Mouse (Mus musculus) testis, postnatal 10 days (tissue): ENCODE results near the gene Jam2.

Source experiments
- DNase-seq: peaks from one replicate; pipeline ENCODE4 v3.0.0; 2021; ENCODE audit warnings: low spot score

Gene Jam2

GRCm38 (mm10) chr16:84853492-84853891 lies 79.6 kb downstream of the Jam2 start:
- DNase-seq, result no peak

DNA sequence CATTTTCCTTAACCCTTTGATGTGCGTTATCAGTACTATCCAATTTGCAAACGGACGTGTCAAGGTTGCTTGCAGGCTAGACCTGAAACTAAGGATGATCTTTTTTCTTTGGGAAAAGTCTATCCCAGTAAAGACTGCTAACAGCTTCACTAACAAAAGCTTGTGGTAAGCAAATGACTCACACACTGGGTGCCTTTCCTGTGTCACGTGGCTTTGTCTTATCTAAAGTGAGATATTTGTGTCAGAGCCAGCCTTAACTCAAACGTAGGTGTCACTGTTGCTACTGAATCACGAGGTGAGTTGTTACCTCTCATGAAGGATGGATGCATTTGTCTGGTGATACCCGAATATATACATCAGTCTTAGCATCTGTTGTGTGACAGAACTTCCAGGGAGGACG lies 90.7 kb downstream of the Jam2 start:
- DNase-seq, result no peak

DNA sequence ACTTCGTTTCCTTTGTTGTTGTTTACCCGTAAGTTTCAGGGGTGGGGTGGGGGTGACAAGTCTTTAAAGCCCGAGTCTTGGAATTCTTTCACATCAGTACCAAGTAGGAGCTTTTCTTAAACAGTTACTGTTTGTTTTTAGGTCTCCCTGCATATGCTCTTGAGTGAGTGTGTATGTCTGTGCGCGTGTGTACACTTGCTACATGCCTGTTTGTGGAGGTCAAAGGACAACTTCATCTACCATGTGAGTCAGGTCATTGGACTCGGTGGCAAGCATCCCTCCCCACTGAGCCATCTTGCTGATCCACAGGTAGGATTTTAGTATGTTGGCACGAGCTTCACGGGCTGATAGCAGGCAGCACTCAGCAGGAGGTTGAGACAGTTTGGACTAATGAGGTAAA lies 99.9 kb downstream of the Jam2 start:
- no peak for DNase-seq

DNA sequence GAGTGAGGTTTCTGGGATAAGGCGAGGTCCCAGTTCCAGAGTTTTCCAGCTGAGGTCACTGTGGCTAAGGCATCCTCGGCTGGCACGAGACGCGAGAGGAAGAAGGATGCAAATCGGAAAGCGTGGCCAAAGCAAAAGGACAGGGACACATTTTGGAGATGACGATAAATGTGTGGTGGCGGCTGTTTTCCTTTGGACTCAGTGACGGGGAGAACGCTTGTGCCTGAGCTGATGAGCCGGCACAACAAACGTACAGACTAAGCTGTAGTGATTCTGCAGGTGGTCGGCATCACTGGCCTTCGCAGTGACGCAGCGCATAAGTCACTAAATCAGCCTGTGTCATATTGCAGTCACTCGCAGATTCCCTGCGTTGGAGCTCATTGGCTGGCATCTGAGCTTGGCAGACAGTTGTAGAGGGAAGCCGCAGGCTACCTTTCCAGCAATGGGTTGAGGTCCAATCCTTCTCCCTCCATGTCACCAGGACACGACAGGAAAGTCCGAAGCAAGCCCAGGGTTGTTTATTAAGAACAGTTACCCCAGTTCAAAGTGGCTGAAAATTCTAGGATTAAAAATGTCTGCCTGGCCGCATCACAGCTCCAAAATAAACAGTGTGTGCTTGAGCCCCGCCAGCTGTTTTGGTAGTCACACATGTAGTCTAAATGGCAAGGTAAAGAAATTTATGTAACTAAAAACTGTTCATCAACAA lies 101.2 kb downstream of the Jam2 start:
- DNase-seq, result no peak
